Mouse (Mus musculus) heart, embryonic 14.5 days (tissue): ENCODE results near the gene Ap2a2. TPM values are rescaled to one million over a fixed set of nuclear protein-coding genes. Genes with fewer than 3 reads are reported as not detected.
A peak's percentile ranks its signal among the peaks of the same experiment; 100 is the strongest.

ENCODE experiments used
- ATAC-seq: fragments of 200-750 bp; cut with Nextera tagmentation; 2 replicates; pipeline ENCODE4 v1.8.0; 2017; ENCODE audit warnings: low read depth, moderate TSS enrichment; ENCODE audit not compliant: insufficient number of reproducible peaks, insufficient read depth, low FRiP score
- H3K27ac ChIP-seq, 2 experiments: fragments of 200-500 bp in 1 of 2; fragments of 300-500 bp in 1 of 2; sonication (generic) in 1 of 2; replicated peaks in 1 of 2; 2 replicates each; pipeline ENCODE4 v1.5.1; 2012 to 2014; ENCODE audit warnings: low read depth in 2 of 2, low read length in 2 of 2, control low read depth in 1 of 2, mild to moderate bottlenecking in 1 of 2, mixed read lengths in 1 of 2; ENCODE audit not compliant: control insufficient read depth in 1 of 2, insufficient read depth in 1 of 2
- H3K27me3 ChIP-seq: fragments of 300-500 bp; sonication (generic); 2 replicates; pipeline ENCODE4 v1.6.1; 2014; ENCODE audit warnings: mild to moderate bottlenecking, low read length, control low read depth; ENCODE audit not compliant: control insufficient read depth, insufficient read depth
- H3K36me3 ChIP-seq: fragments of 300-500 bp; sonication (generic); 2 replicates; pipeline ENCODE4 v1.6.1; 2014; ENCODE audit warnings: mild to moderate bottlenecking, control low read depth, low read length, mixed read lengths; ENCODE audit not compliant: control insufficient read depth, insufficient read depth
- H3K4me1 ChIP-seq, 2 experiments: fragments of 200-500 bp in 1 of 2; fragments of 300-500 bp in 1 of 2; sonication (generic) in 1 of 2; 2 replicates each; pipeline ENCODE4 v1.6.1; 2012 to 2014; ENCODE audit warnings: low read length in 2 of 2, control low read depth in 1 of 2, mixed read lengths in 1 of 2; ENCODE audit not compliant: control insufficient read depth in 2 of 2, insufficient read depth in 2 of 2
- H3K4me2 ChIP-seq: fragments of 300-500 bp; sonication (generic); 2 replicates; pipeline ENCODE4 v1.6.1; 2014; ENCODE audit warnings: mild to moderate bottlenecking, low read length
- H3K4me3 ChIP-seq, 2 experiments: fragments of 200-500 bp in 1 of 2; fragments of 300-500 bp in 1 of 2; sonication (generic) in 1 of 2; 2 replicates each; pipeline ENCODE4 v1.5.1; 2012 to 2014; ENCODE audit warnings: low read length in 2 of 2, mild to moderate bottlenecking in 2 of 2, control low read depth in 1 of 2, low read depth in 1 of 2, moderate library complexity in 1 of 2; ENCODE audit not compliant: control insufficient read depth in 1 of 2, insufficient read depth in 1 of 2
- H3K9ac ChIP-seq: fragments of 300-500 bp; sonication (generic); 2 replicates; pipeline ENCODE4 v1.6.1; 2014; ENCODE audit warnings: mild to moderate bottlenecking, low read length
- H3K9me3 ChIP-seq: fragments of 300-500 bp; sonication (generic); 2 replicates; pipeline ENCODE4 v1.6.1; 2016; ENCODE audit warnings: low read length, control low read depth; ENCODE audit not compliant: control insufficient read depth
- WGBS: fragments of 180-500 bp; shearing (Covaris S2); extraction: QIAGEN DNeasy Blood & Tissue Kit; methylation state at CpG from one replicate; pipeline ENCODE4 v1.1.7; 2014; 5-methylcytosine and 5-hydroxymethylcytosine counted together
- polyA plus RNA-seq: library from polyadenylated mRNA; unstranded; fragments of >200 nt; fragmentation: Nextera tagmentation; extraction: Ambion mirVana; gene quantifications from 2 replicates; pipeline ENCODE4 v1.2.1, GENCODE M21; 2014

Gene Ap2a2
- polyA plus RNA-seq, 1 experiment from 2014 or later = 48.1 TPM

DNA sequence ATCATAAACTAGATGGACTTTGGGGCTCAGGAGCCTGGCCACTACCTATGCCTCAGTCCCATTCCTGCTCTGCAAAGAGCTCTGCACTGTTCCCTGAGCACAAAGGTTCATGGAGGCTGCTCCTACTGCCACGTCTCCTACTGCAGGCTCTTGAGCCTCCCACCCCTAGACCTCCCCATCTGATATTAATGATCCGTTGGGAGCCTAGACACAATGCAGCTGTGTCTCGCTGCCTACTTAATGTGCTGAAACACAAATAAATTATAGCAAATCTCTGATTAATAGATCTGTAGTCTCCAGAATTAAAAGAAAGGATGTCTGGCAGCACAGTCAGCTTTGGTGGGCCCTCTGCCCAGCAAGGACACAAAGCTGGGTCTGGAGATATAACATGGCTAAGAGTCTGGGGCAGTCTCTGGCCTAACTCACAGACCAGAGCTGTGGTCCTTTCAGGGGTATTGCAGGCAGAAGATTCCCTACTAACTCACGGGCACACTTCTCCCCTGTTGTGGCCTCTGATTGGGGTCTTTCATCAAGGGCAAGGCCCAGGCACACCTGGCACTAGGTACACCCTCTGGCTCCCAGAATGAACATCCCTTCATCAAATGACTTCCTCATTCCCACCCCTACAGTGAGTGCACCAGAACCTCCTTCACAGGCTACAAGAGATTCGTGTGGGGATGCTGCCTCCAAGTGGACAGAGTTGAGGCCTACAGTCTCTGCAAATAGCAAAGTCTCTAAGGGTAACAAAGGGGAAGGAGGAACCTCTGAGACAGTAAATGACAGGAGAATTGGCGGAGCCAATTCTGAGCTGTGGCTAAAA, 37.0 kb upstream of the Ap2a2 start:
- peaks cover 1 to 2% of the 10 kb centered on the region in 2 experiments; a peak in 3 of 4 replicates for H3K4me1 ChIP-seq
- ATAC-seq = no peak
- H3K36me3 ChIP-seq = peaks cover 43% of the 10 kb centered on the region
- H3K9me3 ChIP-seq = no peaks in the 10 kb centered on the region
- no peak overlapping the region for H3K4me2 ChIP-seq
- H3K27me3 ChIP-seq = no peaks in the 10 kb centered on the region
- H3K9ac ChIP-seq = no peak overlapping the region
- 58% methylated on average over 6 of the region's 6 CpGs for WGBS
- no peak overlapping the region for H3K4me3 ChIP-seq
- H3K27ac ChIP-seq = no peak overlapping the region

DNA sequence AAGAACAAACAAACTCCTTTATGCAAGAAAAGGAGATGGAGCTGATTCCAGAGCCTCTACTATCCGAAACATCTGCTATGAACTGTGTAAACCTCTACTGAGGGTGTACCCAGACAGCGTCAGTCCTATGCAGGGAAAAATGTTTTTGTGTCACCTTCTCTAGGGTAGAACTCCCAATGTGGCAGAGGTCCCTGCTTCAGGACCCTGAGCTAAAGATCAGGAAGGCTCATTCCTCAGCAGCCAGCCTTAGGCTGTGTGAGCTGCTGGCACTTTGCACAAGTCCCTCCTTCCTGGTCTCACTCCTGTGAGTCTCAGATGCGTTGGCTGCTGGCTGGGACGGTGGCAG, 36.4 kb upstream of the Ap2a2 start:
- H3K4me1 ChIP-seq = no peaks in the 10 kb centered on the region
- H3K4me2 ChIP-seq = no peak overlapping the region
- H3K36me3 ChIP-seq = peaks cover 47% of the 10 kb centered on the region
- no peak overlapping the region for H3K27ac ChIP-seq
- no peaks in the 10 kb centered on the region for H3K9me3 ChIP-seq
- WGBS = 76% methylated on average over 4 of the region's 4 CpGs
- no peaks in the 10 kb centered on the region for H3K27me3 ChIP-seq
- no peak for ATAC-seq
- H3K9ac ChIP-seq = no peak overlapping the region
- no peak overlapping the region for H3K4me3 ChIP-seq

DNA sequence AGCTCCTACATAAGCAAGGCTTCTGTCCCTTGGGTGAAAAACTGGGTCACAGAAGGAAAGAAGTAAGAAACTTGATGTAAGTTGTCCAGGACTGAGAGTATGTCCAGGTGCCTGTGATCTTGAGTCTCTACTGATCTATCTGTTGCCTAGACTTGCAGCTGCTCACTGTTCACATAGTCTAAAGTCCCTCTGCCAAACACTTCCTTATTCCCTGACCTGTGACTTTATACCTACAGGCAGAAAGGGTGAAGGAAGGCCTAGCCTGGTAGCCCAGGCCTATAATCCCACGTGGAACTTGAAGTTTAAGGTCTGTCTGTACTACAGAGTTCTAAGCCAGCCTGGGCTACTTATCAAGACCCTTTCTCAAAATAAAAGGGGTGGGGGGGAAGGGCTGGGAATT, 26.4 kb upstream of the Ap2a2 start:
- H3K4me1 ChIP-seq = peaks cover 7 to 15% of the 10 kb centered on the region in 2 experiments
- no peak overlapping the region for H3K4me2 ChIP-seq
- H3K36me3 ChIP-seq = peaks cover 9% of the 10 kb centered on the region; the same call in 1 of the 2 replicates
- no peak overlapping the region for H3K9ac ChIP-seq
- H3K27ac ChIP-seq = no peak overlapping the region
- ATAC-seq = no peak
- 86% methylated on average over 1 of the region's 1 CpGs for WGBS
- no peaks in the 10 kb centered on the region for H3K27me3 ChIP-seq
- no peak overlapping the region for H3K4me3 ChIP-seq
- H3K9me3 ChIP-seq = no peaks in the 10 kb centered on the region

DNA sequence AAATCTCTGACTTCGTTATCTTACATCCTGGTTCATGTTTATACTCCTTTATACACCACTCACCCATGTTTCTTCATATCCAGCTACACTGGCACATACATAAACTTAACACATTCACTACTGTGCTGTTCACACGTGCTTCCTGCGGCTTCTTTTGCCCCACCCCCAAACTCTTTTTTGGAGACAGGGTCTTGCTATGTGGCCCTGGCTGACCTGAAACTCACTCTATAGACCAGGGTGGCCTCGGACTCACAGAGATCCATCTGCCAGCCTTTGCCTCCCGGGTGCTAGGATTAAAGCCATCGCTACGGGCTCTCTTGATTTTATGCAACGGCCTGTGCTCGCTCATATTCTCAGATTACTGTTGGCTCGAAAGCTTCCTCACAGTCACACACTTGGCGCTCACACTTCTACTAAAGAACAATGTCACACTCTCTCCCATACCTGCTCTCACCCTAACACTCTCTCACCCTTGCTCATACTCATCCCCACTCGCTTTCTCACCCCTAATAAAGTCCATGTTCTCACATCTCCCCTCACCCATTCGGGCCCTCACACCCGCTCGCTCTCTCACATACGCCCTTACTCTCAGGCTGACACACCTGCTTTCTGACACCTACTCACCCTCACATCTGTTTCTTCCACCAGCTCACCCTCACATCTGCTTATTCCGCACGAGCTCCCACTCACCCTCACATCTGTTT, 23.0 kb upstream of the Ap2a2 start:
- H3K9ac ChIP-seq = peak overlapping the region; percentile 89
- H3K27me3 ChIP-seq = no peaks in the 10 kb centered on the region
- peak overlapping the region; percentile 59 to 75 for H3K4me3 ChIP-seq
- no peak for ATAC-seq
- peaks cover 7 to 19% of the 10 kb centered on the region in 2 experiments for H3K4me1 ChIP-seq
- 11% methylated on average over 18 of the region's 18 CpGs for WGBS
- H3K36me3 ChIP-seq = no peaks in the 10 kb centered on the region
- H3K4me2 ChIP-seq = peak overlapping the region; percentile 91
- no peaks in the 10 kb centered on the region for H3K9me3 ChIP-seq
- H3K27ac ChIP-seq = peak overlapping the region; percentile 61 to 79

DNA sequence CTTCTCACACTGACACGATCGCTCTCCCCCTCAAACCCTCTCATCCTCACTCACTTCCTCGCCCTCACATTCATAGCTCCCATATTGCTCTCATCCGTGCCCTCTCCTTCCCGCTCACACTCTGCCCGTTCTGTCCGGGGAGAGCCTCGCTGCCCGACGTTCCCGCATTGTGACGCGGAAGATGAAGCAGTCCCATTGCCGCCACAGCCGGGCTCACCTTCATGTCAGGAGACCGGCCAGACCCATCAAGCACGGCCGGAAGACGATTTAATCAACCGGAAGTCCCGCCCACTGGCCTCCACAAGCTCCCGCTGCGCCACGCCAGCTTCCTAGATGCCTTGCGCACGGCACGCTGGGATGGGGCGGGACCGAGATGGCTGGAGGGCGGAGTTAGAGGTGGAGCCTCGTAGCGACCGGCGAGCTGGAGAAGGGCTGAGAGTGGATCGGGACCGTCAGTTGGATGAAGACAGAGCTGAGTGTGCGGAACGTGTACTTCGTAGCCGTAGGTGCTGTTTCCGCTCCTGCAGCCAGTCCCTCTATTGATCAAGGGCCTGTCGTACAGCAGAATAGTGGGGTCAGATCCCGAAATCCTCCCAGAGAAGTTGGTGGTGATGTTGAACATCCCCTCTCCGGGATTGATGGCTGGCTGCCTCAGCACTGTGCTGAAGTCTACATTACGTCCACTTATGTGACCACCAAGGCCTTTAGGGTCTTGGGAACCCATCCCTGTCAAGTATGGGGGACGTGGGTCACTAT, 22.2 kb upstream of the Ap2a2 start, which contains the start of gene Chid1:
Chid1 (minus strand) TSS at position 302 of the 756 bp plus-strand sequence.
- Histone ChIP-seq H3K27me3 (no peaks in the 10 kb centered on the region), H3K36me3 (no peaks in the 10 kb centered on the region), H3K4me3 (peak within 1 kb of the TSS; percentile 59 to 75), H3K27ac (peak within 1 kb of the TSS; percentile 61 to 79), H3K4me1 (peaks cover 7 to 19% of the 10 kb centered on the region in 2 experiments), H3K9me3 (no peaks in the 10 kb centered on the region), H3K9ac (peak within 1 kb of the TSS; percentile 89), H3K4me2 (peak within 1 kb of the TSS; percentile 91)
- peak; percentile 92 for ATAC-seq
- 1% methylated on average over 46 of the region's 46 CpGs for WGBS

DNA sequence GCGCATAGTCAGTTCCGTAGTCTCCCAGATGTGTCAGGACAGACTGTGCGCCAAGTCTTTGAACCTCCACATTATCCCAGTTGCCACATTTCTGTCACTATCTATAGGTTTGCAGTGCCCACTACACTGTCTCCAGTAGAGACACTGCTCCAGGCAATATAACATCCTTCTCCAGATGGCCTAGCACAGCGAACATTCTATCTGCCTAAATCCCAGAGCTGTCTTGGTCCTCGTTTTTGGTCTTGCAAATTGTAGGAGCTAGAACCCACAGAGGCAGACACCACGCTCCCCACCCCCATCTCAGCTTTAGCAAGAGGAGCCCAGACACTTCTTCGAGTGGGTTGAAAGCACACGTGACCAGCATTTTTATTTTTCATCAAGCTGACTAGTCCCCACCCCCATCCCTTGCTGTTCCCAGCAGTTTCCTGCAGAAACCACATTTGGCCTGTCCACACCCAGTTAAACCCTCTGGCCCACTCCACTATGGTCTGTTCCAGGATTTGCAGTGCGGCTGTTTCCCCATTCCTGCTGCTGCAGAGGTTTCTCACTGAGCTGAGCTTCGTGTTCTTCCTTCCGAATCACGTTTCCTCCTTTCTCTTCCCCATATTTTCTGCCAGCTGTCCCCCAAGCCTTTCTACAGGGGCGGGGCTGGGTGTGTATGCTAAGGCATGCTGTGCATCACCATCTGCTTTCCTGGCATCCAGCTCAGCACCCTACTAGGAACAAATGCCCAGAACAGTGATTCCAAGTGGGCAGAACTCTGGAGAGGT, 21.5 kb upstream of the Ap2a2 start:
- Histone ChIP-seq H3K4me3 (peak overlapping the region; percentile 59 to 75), H3K27ac (peak overlapping the region in 1 of 2 experiments; percentile 60; a peak in 1 of 4 replicates), H3K9me3 (no peaks in the 10 kb centered on the region), H3K36me3 (no peaks in the 10 kb centered on the region), H3K9ac (peak overlapping the region; percentile 72), H3K4me1 (peaks cover 7 to 19% of the 10 kb centered on the region in 2 experiments), H3K27me3 (no peaks in the 10 kb centered on the region), H3K4me2 (peak overlapping the region; percentile 91)
- 57% methylated on average over 13 of the region's 13 CpGs for WGBS
- peak; percentile 4; the same call in 1 of the 2 replicates for ATAC-seq

DNA sequence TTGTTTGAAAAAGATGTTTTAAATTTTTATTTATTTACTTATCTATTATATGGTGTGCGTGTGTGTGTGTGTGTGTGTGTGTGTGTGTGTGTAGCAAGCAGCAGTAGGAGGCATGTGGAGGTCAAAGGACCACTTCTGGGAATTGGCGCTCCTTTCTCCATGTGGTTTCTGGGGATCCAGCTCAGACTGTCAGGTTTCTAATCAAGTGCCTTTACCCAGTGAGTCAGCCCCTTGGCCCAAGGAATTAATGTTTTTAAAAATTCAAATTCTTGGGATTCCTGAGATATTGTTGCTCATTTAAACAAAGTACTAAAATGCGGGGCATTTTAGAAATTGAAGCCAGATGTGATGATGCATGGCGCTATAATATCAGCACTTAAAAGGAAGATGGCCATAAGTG, 20.3 kb upstream of the Ap2a2 start:
- no peak overlapping the region for H3K4me3 ChIP-seq
- no peaks in the 10 kb centered on the region for H3K27me3 ChIP-seq
- peaks cover 7 to 19% of the 10 kb centered on the region in 2 experiments for H3K4me1 ChIP-seq
- no peak overlapping the region for H3K27ac ChIP-seq
- no peaks in the 10 kb centered on the region for H3K36me3 ChIP-seq
- WGBS = 80% methylated on average over 4 of the region's 4 CpGs
- no peak overlapping the region for H3K9ac ChIP-seq
- no peak overlapping the region for H3K4me2 ChIP-seq
- ATAC-seq = no peak
- no peaks in the 10 kb centered on the region for H3K9me3 ChIP-seq
